Mouse (Mus musculus) ovary, postnatal 36 days (tissue): ENCODE results near the gene Pnpla6.

Experiments used
- DNase-seq: peaks from one replicate; pipeline ENCODE4 v3.0.0; 2022; ENCODE audit warnings: low spot score, mixed read lengths

Gene Pnpla6

DNA sequence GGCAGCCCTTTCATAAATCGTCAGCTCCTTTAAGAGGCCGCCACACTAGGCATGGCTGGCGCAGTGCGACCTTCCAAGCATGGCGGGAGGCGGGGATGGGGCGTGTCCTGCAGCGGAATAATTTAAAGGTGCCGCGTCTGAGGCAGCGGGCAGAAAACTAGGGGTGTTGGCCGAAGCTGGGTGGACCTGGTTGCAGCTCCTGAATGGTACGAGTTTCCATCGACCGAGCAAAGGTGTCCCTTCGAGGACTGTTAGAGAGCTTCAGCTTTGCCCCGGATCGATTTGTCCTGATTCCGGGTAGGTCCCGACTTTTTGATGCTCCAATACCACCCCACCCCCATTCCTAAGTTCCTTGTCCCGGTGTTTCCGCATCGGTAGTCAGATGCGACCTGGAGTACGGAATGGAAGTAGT lies at the start of gene Pnpla6:
TSS of gene Pnpla6 (plus strand) at position 125 of the 412 bp plus-strand sequence.
- DNase-seq: peak; percentile 88

DNA sequence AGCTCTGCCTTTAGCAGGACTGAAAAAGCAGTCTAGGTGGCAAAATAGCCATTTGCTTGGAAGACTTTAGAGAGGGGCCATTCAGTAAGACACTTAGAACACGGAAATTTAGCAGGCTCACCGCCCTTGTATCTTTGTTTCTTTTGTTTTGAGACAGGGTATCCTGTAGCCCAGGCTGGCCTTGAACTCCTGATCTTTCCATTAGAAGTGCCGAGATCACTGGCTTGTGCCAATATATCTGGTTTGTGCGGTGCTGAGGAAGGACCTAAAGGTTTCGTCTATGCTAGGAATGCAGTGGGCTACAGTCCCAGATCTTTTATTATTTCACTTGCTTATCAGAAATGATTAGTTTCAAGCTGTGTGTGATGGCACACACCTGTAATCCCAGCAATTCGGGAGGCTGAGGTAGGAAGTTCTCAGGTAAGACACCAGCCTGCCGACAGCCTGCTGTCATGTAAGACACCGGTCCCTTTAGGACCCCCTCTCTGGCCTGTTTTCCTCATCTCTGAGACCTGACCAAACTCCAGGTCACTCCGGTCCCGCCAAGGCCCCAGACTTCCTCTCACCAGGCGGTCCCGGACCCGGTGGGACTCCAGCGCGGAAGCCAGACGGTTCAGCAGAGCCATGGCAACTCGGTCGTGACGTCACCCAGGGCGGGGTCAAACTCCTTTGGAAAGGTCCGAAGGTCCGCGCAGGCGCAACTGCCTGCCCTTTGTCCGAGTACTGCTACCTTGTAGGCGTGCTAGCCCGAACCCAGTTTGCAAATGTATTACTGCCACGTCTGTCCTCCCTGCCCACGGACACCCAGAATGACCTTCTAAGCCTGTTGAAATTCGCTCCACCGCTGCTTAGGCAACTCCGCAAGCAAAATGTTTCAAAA lies 47.9 kb upstream of the Pnpla6 start, which contains the start of gene Pex11g:
TSS of gene Pex11g (minus strand) at position 675 of the 880 bp plus-strand sequence.
- DNase-seq: peak; percentile 99

- DNase-seq: no peak
These were observed 47.2 kb upstream of the Pnpla6 start for GRCm38 (mm10) chr8:3467886-3468545.

DNA sequence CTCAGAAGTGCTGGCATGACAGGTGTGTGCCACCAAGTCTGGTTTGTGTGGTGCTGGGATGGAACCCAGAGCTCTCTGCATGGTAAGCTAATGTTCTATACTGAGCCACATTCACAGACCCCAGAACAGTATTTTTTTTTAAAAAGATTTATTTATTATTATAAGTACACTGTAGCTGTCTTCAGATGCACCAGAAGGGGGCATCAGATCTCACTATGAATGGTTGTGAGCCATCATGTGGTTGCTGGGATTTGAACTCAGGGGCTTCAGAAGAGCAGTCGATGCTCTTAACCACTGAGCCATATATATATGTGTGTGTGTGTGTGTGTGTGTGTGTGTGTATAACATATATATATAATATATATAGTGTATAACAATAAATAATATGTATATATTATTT lies 46.3 kb upstream of the Pnpla6 start:
- no peak for DNase-seq

DNA sequence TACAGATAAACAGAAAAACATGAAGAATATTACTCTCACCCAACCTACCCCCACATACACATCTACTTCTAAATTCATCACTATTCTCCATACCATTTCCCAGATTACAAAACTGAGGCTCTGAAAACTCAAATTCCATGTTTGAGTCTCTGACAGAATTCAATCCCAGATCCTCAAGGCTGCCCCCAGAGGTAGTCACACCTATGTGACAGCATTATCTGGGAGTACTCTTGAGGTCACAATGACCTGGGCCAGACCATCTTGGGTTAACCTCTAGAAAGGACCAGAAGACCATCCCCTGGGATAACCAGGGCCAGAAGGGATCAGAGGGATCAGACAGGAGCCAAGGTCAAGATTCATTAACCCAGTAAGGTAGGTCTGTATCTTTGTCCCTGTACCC lies 44.6 kb upstream of the Pnpla6 start, which contains the start of gene Tex45:
TSS of gene Tex45 (plus strand) at position 301 of the 400 bp plus-strand sequence.
- DNase-seq: no peak

DNA sequence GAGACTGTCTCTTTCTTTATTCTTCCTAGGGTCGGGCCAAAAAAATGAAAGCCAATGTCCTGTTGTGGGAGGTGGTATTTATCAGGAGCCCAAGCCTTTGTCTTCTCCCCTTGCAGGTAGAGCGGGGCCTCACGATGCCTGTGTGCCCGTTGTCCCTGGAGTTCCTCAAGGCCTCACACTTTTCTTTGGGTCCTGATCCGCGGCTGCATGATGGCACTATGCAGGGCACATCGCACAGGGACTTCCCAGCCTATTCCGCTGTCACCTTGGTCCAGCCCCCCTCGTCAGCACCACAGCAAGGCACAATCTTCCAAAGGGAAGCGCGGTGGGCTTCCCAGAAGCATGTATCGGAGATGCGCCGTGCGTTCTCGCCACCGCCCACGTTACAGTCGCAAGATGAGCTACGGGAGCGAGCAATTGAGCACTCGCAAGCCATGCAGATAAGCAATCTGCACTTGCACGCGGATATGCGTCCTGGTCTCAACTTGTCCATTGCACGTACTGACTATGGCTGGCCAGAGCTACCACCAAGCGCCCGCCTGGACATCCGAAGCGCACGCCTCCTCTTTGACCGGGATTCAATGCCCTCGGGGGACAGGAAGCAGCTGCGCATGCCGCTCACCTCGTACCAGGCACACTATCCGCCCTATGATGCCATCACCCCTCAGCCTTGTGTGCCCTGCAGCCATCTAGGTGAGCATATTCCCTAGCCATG lies 39.3 kb upstream of the Pnpla6 start:
- no peak for DNase-seq

DNA sequence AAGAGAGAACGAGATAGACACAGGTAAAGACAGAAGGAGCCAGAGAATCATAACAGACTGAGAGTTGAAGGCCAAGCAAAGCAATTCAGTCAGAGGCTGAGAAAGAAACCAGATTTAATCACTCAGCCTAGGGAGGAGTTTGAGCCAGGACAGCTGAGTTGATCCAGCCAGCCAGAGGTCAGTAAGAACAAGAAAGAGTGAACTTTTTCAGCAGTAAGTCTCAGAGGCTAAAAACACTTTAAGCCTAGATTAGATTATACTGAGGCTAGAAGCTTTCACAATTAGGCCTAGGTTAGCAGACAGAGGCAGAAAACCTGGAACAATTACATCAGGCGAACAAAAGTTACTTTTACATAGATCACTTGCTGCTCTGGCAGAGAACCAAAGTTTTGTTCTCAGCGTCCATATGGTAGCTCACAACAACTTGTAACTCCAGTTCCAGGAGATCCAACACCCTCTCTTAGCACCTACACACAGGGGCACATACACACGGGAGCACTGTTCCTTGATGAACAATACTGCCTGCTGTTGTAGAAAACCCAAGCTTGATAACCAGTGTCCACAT lies 34.9 kb upstream of the Pnpla6 start:
- no peak for DNase-seq

DNA sequence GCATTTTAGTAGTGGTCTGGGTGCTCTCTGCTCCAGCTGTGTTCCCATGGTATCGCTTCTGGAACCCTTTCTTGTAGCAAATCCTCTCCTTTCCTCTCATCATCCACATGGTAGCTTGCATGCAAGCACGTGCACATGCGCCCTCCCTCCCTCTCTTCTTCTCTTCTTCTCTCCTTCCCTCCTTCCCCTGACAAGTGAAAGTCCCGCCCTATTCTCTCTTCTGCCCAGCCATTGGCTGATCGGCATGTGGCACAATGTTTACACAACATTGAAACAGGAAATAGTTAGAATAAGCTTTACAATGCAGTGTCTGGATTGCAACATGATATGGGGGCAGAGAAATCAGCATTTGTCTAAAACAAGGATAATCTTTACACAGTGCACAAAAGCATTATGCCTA lies 33.6 kb upstream of the Pnpla6 start:
- DNase-seq: no peak

DNA sequence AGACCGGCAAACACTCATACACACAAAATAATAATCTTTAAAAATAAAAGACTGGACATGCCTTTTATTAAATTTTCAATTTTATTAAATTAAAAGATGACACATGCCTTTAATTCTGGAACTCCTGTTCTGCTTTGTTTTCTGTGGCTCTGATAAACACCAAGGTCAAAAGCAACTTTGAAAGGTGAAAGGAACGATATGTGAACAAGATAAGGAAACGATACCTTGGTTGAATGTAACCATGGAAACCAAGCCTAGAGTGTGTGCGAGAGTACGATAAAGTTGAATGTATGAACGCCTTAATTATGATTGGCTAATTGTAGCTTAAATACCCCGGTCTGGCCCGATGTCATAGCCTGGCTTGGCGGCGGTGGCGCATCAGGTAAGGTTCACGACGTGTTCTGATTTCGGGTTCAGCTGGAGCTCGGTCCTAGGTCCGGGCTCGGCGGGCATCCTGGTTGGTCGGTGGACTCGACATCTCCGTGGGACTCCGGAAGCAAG lies 32.9 kb upstream of the Pnpla6 start:
- no peak for DNase-seq

DNA sequence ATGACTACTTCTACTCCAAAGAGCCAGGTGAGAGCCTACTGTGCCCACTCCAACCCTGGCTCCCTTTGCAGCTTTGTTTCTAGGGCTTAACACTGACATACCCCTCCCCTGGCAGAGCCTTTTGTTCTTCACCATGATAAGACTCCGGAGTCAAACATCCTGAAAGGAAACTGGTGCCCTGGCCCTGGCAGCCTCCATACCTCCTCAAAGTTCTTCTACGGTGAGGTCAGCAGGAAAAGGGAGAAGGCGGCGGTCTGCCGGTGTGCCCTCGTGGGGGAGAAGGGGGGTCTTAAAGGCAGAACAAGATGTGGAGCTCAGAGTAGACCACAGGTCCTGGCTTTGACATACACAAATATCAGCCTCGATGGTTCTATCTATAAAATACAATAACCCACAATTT lies 31.6 kb upstream of the Pnpla6 start:
- no peak for DNase-seq

DNA sequence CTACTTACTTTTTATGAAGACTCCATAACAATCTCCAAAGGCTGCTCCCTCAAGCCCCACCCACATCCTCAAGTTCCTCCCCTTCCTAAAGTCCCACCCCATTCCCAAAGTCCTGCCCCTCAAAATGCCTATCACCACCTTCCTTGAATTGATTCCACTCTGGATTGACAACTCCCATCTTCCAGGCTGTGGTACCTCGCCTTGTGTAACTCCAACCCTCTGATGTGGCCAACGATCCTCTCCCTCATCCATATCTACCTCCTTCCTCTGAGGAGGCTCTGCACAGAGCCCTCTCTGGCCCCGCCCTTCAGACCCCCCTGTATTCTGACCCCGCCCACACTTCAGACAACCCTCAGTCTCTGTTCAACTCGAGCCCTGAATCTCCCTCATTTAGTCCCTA lies 30.0 kb upstream of the Pnpla6 start:
- DNase-seq: no peak

DNA sequence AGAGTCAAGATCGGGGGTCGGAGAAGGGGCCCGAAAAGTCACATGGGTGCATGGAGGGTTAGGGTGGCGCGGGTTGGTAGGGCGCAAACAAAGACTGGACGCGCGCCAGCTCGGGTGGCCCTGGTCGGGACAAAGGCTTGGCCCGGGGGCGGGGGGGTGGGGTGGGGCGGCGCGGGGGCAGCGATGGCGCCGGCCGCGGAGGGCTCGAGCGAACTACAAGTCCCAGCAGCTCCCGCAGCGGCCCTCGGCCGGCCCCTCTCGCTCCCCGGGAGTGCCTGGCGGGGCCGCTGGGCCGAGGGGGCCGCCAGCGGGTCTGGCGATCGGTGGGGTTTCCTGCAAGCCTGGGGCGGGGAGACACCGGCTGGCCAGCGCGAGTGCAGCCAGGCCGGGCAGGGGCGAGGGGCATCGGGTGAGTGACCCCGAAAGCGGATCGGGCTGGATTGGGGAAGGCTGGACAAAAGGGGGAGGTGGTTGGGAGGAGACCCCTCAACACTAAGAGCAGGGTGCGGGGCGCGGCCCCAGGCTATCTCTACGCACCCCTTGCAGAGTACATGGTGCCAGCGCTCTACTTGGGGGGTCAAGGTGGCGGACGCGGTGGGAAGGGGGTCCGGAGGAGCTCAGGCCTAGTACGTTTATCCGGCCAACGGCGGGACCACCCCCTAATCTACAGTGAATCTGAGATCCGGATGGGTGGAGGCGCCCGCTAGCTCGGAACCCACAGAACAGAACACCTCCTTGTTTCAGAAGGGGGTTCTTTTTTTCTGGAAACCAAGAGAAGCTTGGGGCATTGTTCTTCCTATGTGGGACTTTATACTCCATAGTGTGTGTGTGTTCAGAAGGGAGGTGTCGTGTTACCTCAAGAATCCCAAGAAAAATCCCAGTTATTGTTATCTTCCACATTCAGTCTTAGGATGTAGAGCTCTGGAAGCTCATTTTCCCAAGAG lies 22.0 kb upstream of the Pnpla6 start, which contains the start of gene Zfp358:
TSS of gene Zfp358 (plus strand) at position 238 of the 944 bp plus-strand sequence.
- DNase-seq: peak; percentile 79

- DNase-seq: no peak
These were observed 21.4 kb upstream of the Pnpla6 start for GRCm38 (mm10) chr8:3493845-3494208.

DNA sequence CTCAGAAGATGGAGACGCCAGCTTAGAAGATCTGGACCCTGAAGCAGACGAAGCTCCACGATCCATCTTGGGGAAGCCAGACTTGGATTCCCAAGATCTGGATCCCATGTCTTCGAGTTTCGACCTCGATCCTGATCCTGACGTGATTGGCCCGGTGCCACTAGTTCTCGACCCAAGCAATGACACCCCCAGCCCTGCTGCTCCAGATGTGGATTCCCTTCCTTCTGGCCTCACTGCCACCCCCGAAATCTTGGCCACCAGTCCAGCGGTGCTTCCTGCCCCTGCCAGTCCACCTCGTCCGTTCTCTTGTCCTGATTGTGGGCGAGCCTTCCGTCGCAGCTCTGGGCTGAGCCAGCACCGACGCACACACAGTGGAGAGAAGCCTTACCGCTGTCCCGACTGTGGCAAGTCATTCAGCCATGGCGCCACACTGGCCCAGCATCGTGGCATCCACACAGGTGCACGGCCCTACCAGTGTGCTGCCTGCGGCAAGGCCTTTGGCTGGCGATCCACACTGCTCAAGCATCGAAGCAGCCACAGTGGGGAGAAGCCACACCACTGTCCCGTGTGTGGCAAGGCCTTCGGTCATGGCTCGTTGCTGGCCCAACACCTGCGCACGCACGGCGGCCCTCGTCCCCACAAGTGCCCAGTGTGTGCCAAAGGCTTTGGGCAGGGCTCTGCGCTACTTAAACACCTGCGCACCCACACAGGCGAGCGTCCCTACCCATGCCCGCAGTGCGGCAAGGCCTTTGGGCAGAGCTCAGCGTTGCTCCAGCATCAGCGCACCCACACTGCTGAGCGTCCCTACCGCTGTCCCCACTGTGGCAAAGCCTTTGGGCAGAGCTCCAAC lies 19.4 kb upstream of the Pnpla6 start:
- DNase-seq: no peak

DNA sequence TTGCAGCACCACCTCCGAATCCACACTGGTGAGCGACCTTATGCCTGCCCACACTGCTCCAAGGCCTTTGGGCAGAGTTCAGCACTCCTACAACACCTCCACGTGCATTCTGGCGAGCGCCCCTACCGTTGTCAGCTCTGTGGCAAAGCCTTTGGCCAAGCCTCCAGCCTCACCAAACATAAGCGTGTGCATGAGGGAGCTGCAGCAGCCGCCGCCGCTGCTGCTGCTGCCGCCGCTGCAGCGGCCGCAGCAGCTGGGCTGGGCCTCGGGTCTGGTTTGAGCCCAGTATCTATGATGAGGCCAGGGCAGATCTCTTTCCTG lies 18.8 kb upstream of the Pnpla6 start:
- DNase-seq: no peak

DNA sequence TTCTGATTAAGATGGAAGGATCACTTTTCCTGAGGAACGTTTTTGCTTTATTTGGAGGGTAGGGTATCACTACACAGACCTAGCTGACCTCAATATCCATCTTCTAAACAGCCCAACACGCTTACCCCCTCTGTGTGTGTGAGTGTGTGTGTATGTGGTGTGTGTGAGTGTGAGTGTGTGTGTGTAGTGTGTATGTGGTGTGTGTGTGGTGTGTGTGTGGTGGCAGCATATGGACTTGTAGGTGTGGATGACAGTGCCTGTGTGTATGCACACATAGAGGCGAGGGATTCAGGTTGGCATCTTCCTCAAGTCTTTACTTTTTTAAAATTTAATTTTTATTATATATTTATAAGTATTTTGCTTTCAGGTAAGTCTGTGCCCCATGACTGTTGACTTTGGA lies 16.6 kb upstream of the Pnpla6 start:
- DNase-seq: no peak

- no peak for DNase-seq
These were observed 15.4 kb upstream of the Pnpla6 start for GRCm38 (mm10) chr8:3499751-3500150.

DNA sequence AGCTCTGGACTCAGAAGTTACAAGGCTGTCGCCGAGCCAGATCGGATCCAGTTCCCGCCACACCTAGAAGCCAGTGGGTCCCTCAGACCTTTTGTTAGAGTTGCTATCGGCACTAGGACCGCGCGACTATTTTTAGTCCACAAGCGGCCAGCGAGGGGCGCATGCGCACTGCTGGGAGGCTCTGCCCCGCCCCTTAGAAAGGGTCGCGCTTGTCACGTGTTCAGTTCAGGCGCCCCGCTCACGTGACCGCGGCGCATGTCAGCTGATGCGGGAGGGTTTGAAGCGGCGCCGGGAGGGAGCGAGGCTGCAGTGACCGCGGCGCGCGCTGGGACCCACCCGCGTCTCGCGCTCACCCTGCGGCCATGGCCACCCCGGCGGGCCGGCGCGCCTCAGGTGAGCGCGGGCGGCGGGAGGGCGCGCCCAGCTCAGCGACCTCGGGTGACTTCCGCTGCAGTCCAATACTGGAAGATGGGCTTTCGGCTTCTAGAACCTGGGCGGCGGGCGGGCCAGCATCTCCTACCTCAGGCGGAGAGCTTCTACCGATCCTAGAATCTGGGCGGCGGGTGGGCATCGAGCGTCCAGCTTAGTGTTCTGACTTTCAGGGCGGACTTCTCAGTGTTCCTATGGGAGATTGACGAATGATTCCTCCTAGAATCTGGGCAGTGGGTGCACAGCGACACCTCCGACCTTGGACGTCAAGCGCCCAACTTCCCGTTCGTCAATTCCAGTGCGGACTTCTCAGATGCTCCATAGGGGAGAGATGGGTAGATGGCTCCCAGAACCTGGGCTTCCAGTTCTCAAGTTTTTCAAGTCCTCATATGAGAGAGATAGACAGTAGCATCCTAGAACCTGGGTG lies 14.7 kb upstream of the Pnpla6 start, which contains the start of gene Mcoln1:
TSS of gene Mcoln1 (plus strand) at position 223 of the 856 bp plus-strand sequence.
- peak; percentile 98 for DNase-seq

- no peak for DNase-seq
These were observed 13.0 kb upstream of the Pnpla6 start for GRCm38 (mm10) chr8:3502217-3502616.
